Mouse (Mus musculus) thymus, postnatal 4 days (tissue): ENCODE results near the gene Dedd.
"Not testable (repeated sequence)": the region's sequence is repeated elsewhere in the genome, so short reads cannot be mapped to it uniquely, and the experiment has no call there.

Source experiments
- DNase-seq: peaks from one replicate; pipeline ENCODE4 v3.0.0; 2021

Gene Dedd

GRCm38 (mm10) chr1:171319748-171320147 lies 9.2 kb upstream of the Dedd start:
- no peak for DNase-seq

- DNase-seq = no peak
Observed at GRCm38 (mm10) chr1:171320151-171320550, 8.8 kb upstream of the Dedd start.

- DNase-seq = peak; percentile 54
Observed at GRCm38 (mm10) chr1:171321415-171321814, 7.5 kb upstream of the Dedd start.

- DNase-seq = no peak
Observed at GRCm38 (mm10) chr1:171322012-171322411, 6.9 kb upstream of the Dedd start.

GRCm38 (mm10) chr1:171325571-171325970 lies 3.4 kb upstream of the Dedd start:
- DNase-seq = no peak

GRCm38 (mm10) chr1:171326588-171326987 lies 2.4 kb upstream of the Dedd start:
- DNase-seq = not testable (repeated sequence)

GRCm38 (mm10) chr1:171328244-171328643 lies 701 bp upstream of the Dedd start:
- peak; percentile 17 for DNase-seq

GRCm38 (mm10) chr1:171329433-171330215 lies 679 bp downstream of the Dedd start:
- DNase-seq = peak; percentile 89

GRCm38 (mm10) chr1:171330216-171330560 lies 1.2 kb downstream of the Dedd start:
- DNase-seq = no peak

GRCm38 (mm10) chr1:171342262-171343207 lies 13.6 kb downstream of the Dedd start:
- no peak for DNase-seq

- DNase-seq = peak; percentile 28
Observed at GRCm38 (mm10) chr1:171343922-171344677, 15.2 kb downstream of the Dedd start.

GRCm38 (mm10) chr1:171344715-171345114 lies 15.8 kb downstream of the Dedd start:
- no peak for DNase-seq

- peak; percentile 93 for DNase-seq
Observed at GRCm38 (mm10) chr1:171345225-171346094, 16.5 kb downstream of the Dedd start, which contains the start of the genes Nit1 and Pfdn2. Gene Nit1, minus strand, starts transcription at chr1:171345646. Gene Pfdn2, plus strand, starts transcription at chr1:171345670.

GRCm38 (mm10) chr1:171346095-171346450 lies 17.1 kb downstream of the Dedd start:
- no peak for DNase-seq

- no peak for DNase-seq
Observed at GRCm38 (mm10) chr1:171348665-171349064, 19.7 kb downstream of the Dedd start.

GRCm38 (mm10) chr1:171349210-171349609 lies 20.3 kb downstream of the Dedd start:
- no peak for DNase-seq

GRCm38 (mm10) chr1:171355812-171356340 lies 26.9 kb downstream of the Dedd start:
- peak; percentile 78 for DNase-seq

- no peak for DNase-seq
Observed at GRCm38 (mm10) chr1:171356814-171357213, 27.9 kb downstream of the Dedd start.

- peak; percentile 52 for DNase-seq
Observed at GRCm38 (mm10) chr1:171358421-171358820, 29.5 kb downstream of the Dedd start.

- peak; percentile 57 for DNase-seq
Observed at GRCm38 (mm10) chr1:171360253-171360652, 31.3 kb downstream of the Dedd start.

- peak; percentile 92 for DNase-seq
Observed at GRCm38 (mm10) chr1:171360656-171361055, 31.7 kb downstream of the Dedd start, which contains the start of gene Klhdc9. Gene Klhdc9, minus strand, starts transcription at chr1:171360798.
